Mouse (Mus musculus): ENCODE data around the gene Nr4a3.

DNA sequence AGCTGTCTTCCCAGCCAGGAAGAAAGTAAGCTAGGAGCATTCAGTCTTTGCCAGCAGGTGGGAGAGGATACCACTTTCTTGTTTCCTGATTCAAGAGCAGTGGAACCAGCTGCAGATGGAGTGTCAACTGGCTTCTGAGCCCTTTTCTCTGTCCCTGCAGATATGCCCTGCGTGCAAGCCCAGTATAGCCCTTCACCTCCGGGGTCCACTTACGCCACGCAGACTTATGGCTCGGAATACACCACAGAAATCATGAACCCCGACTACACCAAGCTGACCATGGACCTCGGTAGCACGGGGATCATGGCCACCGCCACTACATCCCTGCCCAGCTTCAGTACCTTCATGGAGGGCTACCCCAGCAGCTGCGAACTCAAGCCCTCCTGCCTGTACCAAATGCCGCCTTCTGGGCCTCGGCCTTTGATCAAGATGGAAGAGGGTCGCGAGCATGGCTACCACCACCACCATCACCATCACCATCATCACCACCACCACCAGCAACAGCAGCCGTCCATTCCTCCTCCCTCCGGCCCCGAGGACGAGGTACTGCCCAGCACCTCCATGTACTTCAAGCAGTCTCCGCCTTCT lies 6.2 kb downstream of the Nr4a3 start:
- TF ChIP-seq CTCF (IDR thresholded peaks at IDR 0.05; ENCODE audit: extremely low read depth, insufficient read length, insufficient replicate concordance, low read depth, low read length), result no peak
- TF ChIP-seq POLR2A (IDR thresholded peaks at IDR 0.05; ENCODE audit: low read depth, low read length), result no peak

All from small intestine, adult 2 months (tissue).